ENCODE assay signal across 7 mouse cellular contexts in genomic region chr4:129248243-129248767, GRCm38 (mm10). TPM values are rescaled to one million over a fixed set of nuclear protein-coding genes. Genes with fewer than 3 reads are reported as not detected.
DNase-seq lines count a peak whose midpoint lies in the region; ATAC-seq and TF ChIP-seq lines count a peak whose summit lies in the region.

No protein-coding gene starts in this region.

- peak; percentile 47 for DNase-seq in thymus, postnatal 4 days
- no peak for DNase-seq in thymus, postnatal 36 days
- DNase-seq in kidney, postnatal 14 days: peak; percentile 66
- DNase-seq in layer of hippocampus, postnatal 25 days (ENCODE audit: extremely low spot score in 1 of 2, low spot score in 1 of 2): no peak

- H3K27me3 ChIP-seq in forebrain, embryonic 12.5 days: peaks cover 78% of the 10 kb centered on the region
- no peaks in the 10 kb centered on the region for H3K27me3 ChIP-seq in myocyte (ENCODE audit: control insufficient read depth, insufficient read depth, insufficient read length)

- H3K27ac ChIP-seq in forebrain, embryonic 12.5 days: no peak overlapping the region

- no peak for ATAC-seq in forebrain, embryonic 12.5 days (ENCODE audit: low FRiP score)
- no peak for ATAC-seq in granulocyte monocyte progenitor cell, adult 5-6 weeks (replicated peaks; ENCODE audit: poor library complexity, severe bottlenecking)

- 2% methylated on average over 39 of the region's 74 CpGs for WGBS in forebrain, embryonic 12.5 days

- no peaks in the 10 kb centered on the region for H3K36me3 ChIP-seq in forebrain, embryonic 12.5 days (replicated peaks)
- H3K36me3 ChIP-seq in myocyte (ENCODE audit: control insufficient read depth, insufficient read depth): no peaks in the 10 kb centered on the region

- peak; percentile 42 for TF ChIP-seq POLR2A in myocyte (IDR thresholded peaks at IDR 0.05; ENCODE audit: insufficient read length, low read depth)

- H3K9me3 ChIP-seq in forebrain, embryonic 12.5 days: no peaks in the 10 kb centered on the region

- H3K79me2 ChIP-seq in myocyte (ENCODE audit: control insufficient read depth, insufficient read depth): peaks cover 47% of the 10 kb centered on the region

- H3K4me1 ChIP-seq in forebrain, embryonic 12.5 days: peaks cover 43% of the 10 kb centered on the region

- peak overlapping the region; percentile 40 for H3ac ChIP-seq in myocyte (ENCODE audit: control insufficient read depth, insufficient read length)

- peak overlapping the region; percentile 93 for H3K4me2 ChIP-seq in forebrain, embryonic 12.5 days
- H3K4me2 ChIP-seq in myocyte (ENCODE audit: low read depth): peak overlapping the region; percentile 100

- peak overlapping the region; percentile 52 for H3K4me3 ChIP-seq in forebrain, embryonic 12.5 days (replicated peaks)
- peak overlapping the region; percentile 74 for H3K4me3 ChIP-seq in myocyte

- peak overlapping the region; percentile 64 for H3K9ac ChIP-seq in forebrain, embryonic 12.5 days

TF ChIP-seq in myocyte, 11 proteins besides CTCF, POLR2A, EP300 and RAD21:
- TF ChIP-seq SRF (IDR thresholded peaks at IDR 0.05; ENCODE audit: control insufficient read depth, insufficient read length, low read depth) (no peak), MYOG (IDR thresholded peaks at IDR 0.05; ENCODE audit: control insufficient read depth in 1 of 3, insufficient read depth in 1 of 3, insufficient read length in 2 of 3, low read depth in 2 of 3) (peak in 1 of 3 experiments; percentile 2)

RNA-seq across cellular contexts. Expression of gene C77080, which starts 12.9 kb away (rescaled TPM):
- 4.4 and 4.7 TPM in 2 replicates for polyA plus RNA-seq in forebrain, embryonic 12.5 days (2016; fragmentation: Nextera tagmentation; extraction: Ambion mirVana)
- 25.4 TPM for polyA plus RNA-seq in myocyte (2012; fragmentation: generic; extraction: Trizol)
- 1 to 10 TPM; 7.5 to 7.7 TPM for total RNA-seq in layer of hippocampus, postnatal 25 days (2021)
- total RNA-seq in granulocyte monocyte progenitor cell, adult 5-6 weeks (2014; fragmentation: Nextera tagmentation): 0.32 and 0.88 TPM in 2 replicates
- 0.05 TPM in 1 of 2 replicates, not detected in the other for total RNA-seq in granulocyte monocyte progenitor cell, adult 5-6 weeks (2017)

RNA-seq across cellular contexts. Expression of gene Sync, which starts 39.1 kb away (rescaled TPM):
- 0.29 and 0.40 TPM in 2 replicates for polyA plus RNA-seq in forebrain, embryonic 12.5 days (2016; fragmentation: Nextera tagmentation; extraction: Ambion mirVana)
- 51.1 TPM for polyA plus RNA-seq in myocyte (2012; fragmentation: generic; extraction: Trizol)
- total RNA-seq in layer of hippocampus, postnatal 25 days (2021): 1 to 10 TPM in 1 of 2 experiments, under 1 TPM in 1; 0.79 to 1.3 TPM
- not detected in 2 replicates for total RNA-seq in granulocyte monocyte progenitor cell, adult 5-6 weeks (2014; fragmentation: Nextera tagmentation)
- total RNA-seq in granulocyte monocyte progenitor cell, adult 5-6 weeks (2017): not detected in 2 replicates

RNA-seq across cellular contexts. Expression of gene Yars, which starts 58.7 kb away (rescaled TPM):
- polyA plus RNA-seq in forebrain, embryonic 12.5 days (2016; fragmentation: Nextera tagmentation; extraction: Ambion mirVana): 103 TPM in 2 replicates
- 183 TPM for polyA plus RNA-seq in myocyte (2012; fragmentation: generic; extraction: Trizol)
- total RNA-seq in layer of hippocampus, postnatal 25 days (2021): 10 to 100 TPM; 85.0 to 85.9 TPM
- 42.7 and 44.3 TPM in 2 replicates for total RNA-seq in granulocyte monocyte progenitor cell, adult 5-6 weeks (2014; fragmentation: Nextera tagmentation)
- total RNA-seq in granulocyte monocyte progenitor cell, adult 5-6 weeks (2017): 56.7 and 64.5 TPM in 2 replicates

RNA-seq across cellular contexts. Expression of gene S100pbp, which starts 58.8 kb away (rescaled TPM):
- polyA plus RNA-seq in forebrain, embryonic 12.5 days (2016; fragmentation: Nextera tagmentation; extraction: Ambion mirVana): 26.2 and 31.6 TPM in 2 replicates
- 7.8 TPM for polyA plus RNA-seq in myocyte (2012; fragmentation: generic; extraction: Trizol)
- 10 to 100 TPM; 32.5 to 35.2 TPM for total RNA-seq in layer of hippocampus, postnatal 25 days (2021)
- 20.8 and 30.0 TPM in 2 replicates for total RNA-seq in granulocyte monocyte progenitor cell, adult 5-6 weeks (2014; fragmentation: Nextera tagmentation)
- 14.8 and 18.3 TPM in 2 replicates for total RNA-seq in granulocyte monocyte progenitor cell, adult 5-6 weeks (2017)

Comparison
In these comparisons a context has a peak if more than half of its experiments do, and no peak if none do; other contexts are left out.
1. DNase-seq: peak in thymus, postnatal 4 days (single experiment) and kidney, postnatal 14 days (single experiment); none in thymus, postnatal 36 days (0 of 2) and layer of hippocampus, postnatal 25 days (0 of 2).
2. RNA of gene C77080, which starts 12.9 kb away (total RNA-seq): 7.5 to 7.7 TPM in layer of hippocampus, postnatal 25 days; 0.05 to 0.88 TPM in granulocyte monocyte progenitor cell, adult 5-6 weeks; every median in the first group is over 4 times any median in the second.